Comparison of ENCODE assay signal across 8 mouse cellular contexts in genomic region chr2:75590175-75590574, GRCm38 (mm10).
DNase-seq lines count a peak whose midpoint lies in the region; ATAC-seq and TF ChIP-seq lines count a peak whose summit lies in the region.

No protein-coding gene starts in this region.

- dilution Hi-C loops in CH12.LX (cut with MboI; ENCODE audit: extremely low pct_ligation_motif_present, extremely low pct_unique_long_range_greater_than_20kb, low sequenced_read_pairs) = no loop called here

- WGBS in forebrain, embryonic 12.5 days = 3% methylated on average over 10 of the region's 10 CpGs
- 6% methylated on average over 10 of the region's 10 CpGs for WGBS in heart, embryonic 16.5 days
- WGBS in liver, embryonic 14.5 days (ENCODE audit: insufficient replicate concordance) = 2% methylated on average over 10 of the region's 10 CpGs
- 4% methylated on average over 10 of the region's 10 CpGs for WGBS in stomach, embryonic 14.5 days

- H3K4me2 ChIP-seq in CH12.LX (ENCODE audit: insufficient read depth, low read depth, poor library complexity, severe bottlenecking) = peak overlapping the region; percentile 65
- H3K4me2 ChIP-seq in forebrain, embryonic 12.5 days = peak overlapping the region; percentile 53
- H3K4me2 ChIP-seq in heart, embryonic 16.5 days (ENCODE audit: low read depth, low read length) = peak overlapping the region; percentile 60
- H3K4me2 ChIP-seq in liver, embryonic 14.5 days (ENCODE audit: low read depth) = peak overlapping the region; percentile 46
- peak overlapping the region; percentile 36 for H3K4me2 ChIP-seq in stomach, embryonic 14.5 days (replicated peaks; ENCODE audit: low read depth, low read length)

- TF ChIP-seq POLR2A in CH12.LX (IDR thresholded peaks at IDR 0.05; ENCODE audit: low read depth, low read length) = no peak

- no peak for TF ChIP-seq EP300 in CH12.LX (IDR thresholded peaks at IDR 0.05; ENCODE audit: low read length)
- no peak for TF ChIP-seq EP300 in liver, embryonic 14.5 days (IDR thresholded peaks at IDR 0.05; ENCODE audit: low read depth)

- peak; percentile 84 to 99 for TF ChIP-seq CTCF in CH12.LX (conservative IDR thresholded peaks at IDR 0.05 in 1 of 2, IDR thresholded peaks at IDR 0.05 in 1 of 2; ENCODE audit: low read depth in 2 of 2, low read length in 2 of 2)
- peak; percentile 97 for TF ChIP-seq CTCF in liver, embryonic 14.5 days (IDR thresholded peaks at IDR 0.05; ENCODE audit: low read depth)

- no peak overlapping the region for H3K27ac ChIP-seq in CH12.LX (ENCODE audit: insufficient read depth, low read depth)
- H3K27ac ChIP-seq in forebrain, embryonic 12.5 days = no peak overlapping the region
- H3K27ac ChIP-seq in heart, embryonic 16.5 days (ENCODE audit: low read length) = no peak overlapping the region
- no peak overlapping the region for H3K27ac ChIP-seq in liver, embryonic 14.5 days
- no peak overlapping the region for H3K27ac ChIP-seq in stomach, embryonic 14.5 days (ENCODE audit: low read length)

- H3K79me2 ChIP-seq in CH12.LX (replicated peaks; ENCODE audit: control insufficient read depth, extremely low read depth, insufficient read depth, poor library complexity, severe bottlenecking) = no peaks in the 10 kb centered on the region

- in situ Hi-C loops in CH12.LX (cut with MboI; ENCODE audit: low pct_ligation_motif_present, low pct_unique_long_range_greater_than_20kb, low sequenced_read_pairs) = loop anchor here (25.0 kb wide), 3 partner anchors 128 to 878 kb away; partner anchors contain the start of genes Hoxd3, Hoxd4 and Hoxd8

- peaks cover 0 to 5% of the 10 kb centered on the region in 2 experiments; a peak in 1 of 4 replicates for H3K4me1 ChIP-seq in CH12.LX (ENCODE audit: control insufficient read depth in 1 of 2, insufficient read depth in 2 of 2)
- H3K4me1 ChIP-seq in forebrain, embryonic 12.5 days = peaks cover 9% of the 10 kb centered on the region
- H3K4me1 ChIP-seq in heart, embryonic 16.5 days (ENCODE audit: control insufficient read depth, insufficient read depth, low read length) = peaks cover 12% of the 10 kb centered on the region
- 0 out of 4 replicates have a peak, but pooled peaks cover 0 to 4% of the 10 kb centered on the region in 2 experiments for H3K4me1 ChIP-seq in liver, embryonic 14.5 days (replicated peaks; ENCODE audit: control insufficient read depth in 2 of 2, insufficient read depth in 2 of 2, low read length in 1 of 2)
- H3K4me1 ChIP-seq in stomach, embryonic 14.5 days (ENCODE audit: control insufficient read depth, insufficient read depth, low read length) = peaks cover 6% of the 10 kb centered on the region; the same call in 1 of the 2 replicates

- H3K36me3 ChIP-seq in CH12.LX (replicated peaks in 1 of 2; ENCODE audit: control insufficient read depth in 1 of 2, insufficient read depth in 1 of 2, low read length in 1 of 2) = no peaks in the 10 kb centered on the region
- no peaks in the 10 kb centered on the region for H3K36me3 ChIP-seq in forebrain, embryonic 12.5 days (replicated peaks)
- H3K36me3 ChIP-seq in heart, embryonic 16.5 days (ENCODE audit: control insufficient read depth, insufficient read depth) = no peaks in the 10 kb centered on the region
- H3K36me3 ChIP-seq in liver, embryonic 14.5 days (replicated peaks; ENCODE audit: control insufficient read depth, insufficient read depth, low read depth) = no peaks in the 10 kb centered on the region
- H3K36me3 ChIP-seq in stomach, embryonic 14.5 days (ENCODE audit: control insufficient read depth, insufficient read depth, low read length) = no peaks in the 10 kb centered on the region

- peak; percentile 79 for DNase-seq in CH12.LX (ENCODE audit: extremely low read depth)
- peak; percentile 74 for DNase-seq in c-Kit-positive CD71-positive TER-119-negative erythroid progenitor cells, embryonic 14.5 days (ENCODE audit: low read depth)
- DNase-seq in kidney, postnatal 25 days = peak; percentile 93 to 98
- DNase-seq in liver, embryonic 14.5 days (ENCODE audit: low read depth in 3 of 3, low spot score in 3 of 3) = peak; percentile 55 to 65 (median 57)
- DNase-seq in neural tube, embryonic 10.5 days (ENCODE audit: extremely low spot score, low spot score) = peak; percentile 91

- H3K9ac ChIP-seq in CH12.LX (ENCODE audit: insufficient read depth, low read depth) = no peak overlapping the region
- no peak overlapping the region for H3K9ac ChIP-seq in forebrain, embryonic 12.5 days
- H3K9ac ChIP-seq in heart, embryonic 16.5 days (ENCODE audit: low read length) = no peak overlapping the region
- H3K9ac ChIP-seq in liver, embryonic 14.5 days (replicated peaks) = no peak overlapping the region
- H3K9ac ChIP-seq in stomach, embryonic 14.5 days (replicated peaks; ENCODE audit: low read depth, low read length) = no peak overlapping the region

- peak; percentile 43; the same call in 1 of the 2 replicates for ATAC-seq in forebrain, embryonic 12.5 days (ENCODE audit: low FRiP score)
- ATAC-seq in heart, embryonic 16.5 days (replicated peaks; ENCODE audit: extremely low read depth, insufficient read depth, low FRiP score) = peak; percentile 70; the same call in 1 of the 2 replicates
- ATAC-seq in liver, embryonic 14.5 days (ENCODE audit: insufficient read depth) = no peak
- no peak for ATAC-seq in stomach, embryonic 14.5 days (ENCODE audit: insufficient number of reproducible peaks, insufficient read depth, low FRiP score, low read depth)

- no peak overlapping the region for H3K4me3 ChIP-seq in CH12.LX (replicated peaks in 1 of 3; ENCODE audit: low read depth in 2 of 3, low read length in 2 of 3, poor library complexity in 1 of 3)
- H3K4me3 ChIP-seq in forebrain, embryonic 12.5 days (replicated peaks) = peak overlapping the region; percentile 21; the same call in 1 of the 2 replicates
- peak overlapping the region; percentile 32 for H3K4me3 ChIP-seq in heart, embryonic 16.5 days (ENCODE audit: low read length)
- H3K4me3 ChIP-seq in liver, embryonic 14.5 days (ENCODE audit: insufficient read depth in 1 of 2, low read depth in 2 of 2, low read length in 2 of 2) = no peak overlapping the region
- H3K4me3 ChIP-seq in stomach, embryonic 14.5 days (ENCODE audit: low read depth, low read length) = peak overlapping the region; percentile 11; the same call in 1 of the 2 replicates

- no peaks in the 10 kb centered on the region for H3K9me3 ChIP-seq in CH12.LX (replicated peaks; ENCODE audit: low read length)
- H3K9me3 ChIP-seq in forebrain, embryonic 12.5 days = no peaks in the 10 kb centered on the region
- no peaks in the 10 kb centered on the region for H3K9me3 ChIP-seq in heart, embryonic 16.5 days (replicated peaks; ENCODE audit: control insufficient read depth, low read length)
- no peaks in the 10 kb centered on the region for H3K9me3 ChIP-seq in liver, embryonic 14.5 days (ENCODE audit: control insufficient read depth, low read length)
- no peaks in the 10 kb centered on the region for H3K9me3 ChIP-seq in stomach, embryonic 14.5 days (ENCODE audit: control insufficient read depth, low read depth, low read length)

- H3K27me3 ChIP-seq in CH12.LX (replicated peaks) = no peaks in the 10 kb centered on the region
- peaks cover 20% of the 10 kb centered on the region; the same call in 1 of the 2 replicates for H3K27me3 ChIP-seq in forebrain, embryonic 12.5 days
- no peaks in the 10 kb centered on the region; the same call in none of the 2 replicates for H3K27me3 ChIP-seq in heart, embryonic 16.5 days (ENCODE audit: control insufficient read depth, insufficient read depth, low read length)
- peaks cover 3% of the 10 kb centered on the region for H3K27me3 ChIP-seq in liver, embryonic 14.5 days (ENCODE audit: control insufficient read depth, insufficient read depth, low read length)
- H3K27me3 ChIP-seq in stomach, embryonic 14.5 days (ENCODE audit: control insufficient read depth, insufficient read depth, low read length) = peaks cover 5% of the 10 kb centered on the region; the same call in 1 of the 2 replicates

- TF ChIP-seq RAD21 in CH12.LX (IDR thresholded peaks at IDR 0.05; ENCODE audit: low read depth, low read length) = peak; percentile 80

TF ChIP-seq in CH12.LX, 34 proteins besides CTCF, POLR2A, EP300 and RAD21:
- TF ChIP-seq MYC (IDR thresholded peaks at IDR 0.05; ENCODE audit: low read depth, low read length) (no peak), RCOR1 (conservative IDR thresholded peaks at IDR 0.05; ENCODE audit: low read depth, low read length) (no peak), USF2 (conservative IDR thresholded peaks at IDR 0.05; ENCODE audit: low read depth, low read length) (no peak), ZMIZ1 (IDR thresholded peaks at IDR 0.05; ENCODE audit: low read depth, low read length) (no peak), HCFC1 (IDR thresholded peaks at IDR 0.05; ENCODE audit: low read depth, low read length) (no peak), IRF4 (IDR thresholded peaks at IDR 0.05; ENCODE audit: low read depth, low read length) (peak; percentile 17; the same call in 1 of the 2 replicates), MAZ (IDR thresholded peaks at IDR 0.05; ENCODE audit: low read depth, low read length) (no peak), MAX (IDR thresholded peaks at IDR 0.05; ENCODE audit: low read length) (no peak), NELFE (IDR thresholded peaks at IDR 0.05; ENCODE audit: low read depth, low read length) (peak; percentile 41; the same call in 1 of the 2 replicates), ZKSCAN1 (IDR thresholded peaks at IDR 0.05; ENCODE audit: borderline replicate concordance, low read depth, low read length) (no peak), SMC3 (IDR thresholded peaks at IDR 0.05; ENCODE audit: low read depth, low read length) (peak; percentile 63), USF1 (IDR thresholded peaks at IDR 0.05; ENCODE audit: low read depth, low read length) (no peak), GABPA (IDR thresholded peaks at IDR 0.05; ENCODE audit: insufficient replicate concordance, low read depth, low read length) (no peak), ETS1 (conservative IDR thresholded peaks at IDR 0.05; ENCODE audit: low read depth, low read length) (no peak), CHD1 (IDR thresholded peaks at IDR 0.05; ENCODE audit: low read depth, low read length) (no peak)

Comparison
In these comparisons a context has a peak if more than half of its experiments do, and no peak if none do; other contexts are left out.
1. H3K4me3 ChIP-seq: peak in forebrain, embryonic 12.5 days (single experiment), heart, embryonic 16.5 days (single experiment) and stomach, embryonic 14.5 days (single experiment); none in CH12.LX (0 of 3) and liver, embryonic 14.5 days (0 of 2).
2. ATAC-seq: peak in forebrain, embryonic 12.5 days (single experiment) and heart, embryonic 16.5 days (single experiment); none in liver, embryonic 14.5 days (single experiment) and stomach, embryonic 14.5 days (single experiment).
3. Peak in every context shown above with its lines, with median percentiles within 50 percentile points of each other: DNase-seq and H3K4me2 ChIP-seq.